Mouse (Mus musculus) embryonic facial prominence, embryonic 13.5 days (tissue): ENCODE results near the gene Lhfp. TPM values are rescaled to one million over a fixed set of nuclear protein-coding genes. Genes with fewer than 3 reads are reported as not detected.

ENCODE experiments used
- ATAC-seq: fragments of 200-750 bp; cut with Nextera tagmentation; 2 replicates; pipeline ENCODE4 v1.8.0; 2017; ENCODE audit warnings: low read depth; ENCODE audit not compliant: insufficient number of reproducible peaks, insufficient read depth, low FRiP score, low TSS enrichment
- H3K27ac ChIP-seq: fragments of 300-500 bp; sonication (generic); 2 replicates; pipeline ENCODE4 v1.5.1; 2015; ENCODE audit warnings: moderate library complexity, mild to moderate bottlenecking, inconsistent platforms
- H3K27me3 ChIP-seq: fragments of 300-500 bp; sonication (generic); 2 replicates; pipeline ENCODE4 v1.6.1; 2015; ENCODE audit warnings: mild to moderate bottlenecking, inconsistent platforms
- H3K36me3 ChIP-seq: fragments of 300-500 bp; sonication (generic); 2 replicates; pipeline ENCODE4 v1.6.1; 2015; ENCODE audit warnings: mild to moderate bottlenecking, inconsistent platforms
- H3K4me1 ChIP-seq: fragments of 300-500 bp; sonication (generic); 2 replicates; pipeline ENCODE4 v1.6.1; 2015; ENCODE audit warnings: inconsistent platforms
- H3K4me2 ChIP-seq: fragments of 300-500 bp; sonication (generic); 2 replicates; pipeline ENCODE4 v1.6.1; 2015; ENCODE audit warnings: moderate library complexity, mild to moderate bottlenecking, inconsistent platforms
- H3K4me3 ChIP-seq: fragments of 300-500 bp; sonication (generic); 2 replicates; pipeline ENCODE4 v1.5.1; 2015; ENCODE audit warnings: mild to moderate bottlenecking, inconsistent platforms
- H3K9ac ChIP-seq: fragments of 300-500 bp; sonication (generic); 2 replicates; pipeline ENCODE4 v1.6.1; 2015; ENCODE audit warnings: mild to moderate bottlenecking, inconsistent platforms
- H3K9me3 ChIP-seq: fragments of 300-500 bp; sonication (generic); 2 replicates; pipeline ENCODE4 v1.6.1; 2016; ENCODE audit warnings: inconsistent platforms
- WGBS: fragments of 180-500 bp; shearing (Covaris S2); methylation state at CpG from one replicate; pipeline ENCODE4 v1.1.7; 2015; ENCODE audit warnings: mixed read lengths; 5-methylcytosine and 5-hydroxymethylcytosine counted together
- polyA plus RNA-seq: library from polyadenylated mRNA; unstranded; fragments of >200 nt; fragmentation: Nextera tagmentation; extraction: Ambion mirVana; gene quantifications from 2 replicates; pipeline ENCODE4 v1.2.1, GENCODE M21; 2015

The Lhfp gene
- polyA plus RNA-seq, 1 experiment from 2014 or later, result 44.7 TPM

DNA sequence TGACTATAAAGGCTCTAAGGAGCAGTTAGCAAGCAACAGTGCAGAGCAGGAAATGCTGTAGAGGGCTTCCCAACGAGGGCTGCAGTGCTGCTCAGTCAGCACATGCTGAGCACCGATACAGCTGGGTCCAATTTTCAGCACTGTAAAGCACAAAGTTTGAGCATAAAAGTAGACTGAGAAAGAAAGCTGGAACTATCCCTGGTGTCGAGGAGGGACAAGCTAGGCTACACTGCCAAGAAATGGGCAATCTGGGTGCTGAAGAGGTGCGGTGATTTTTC lies 24.7 kb downstream of the Lhfp start:
- H3K9me3 ChIP-seq, result 0 out of 2 replicates have a peak, but pooled peaks cover 4% of the 10 kb centered on the region
- no peak for ATAC-seq
- H3K4me1 ChIP-seq, result peaks cover 20% of the 10 kb centered on the region
- no peak overlapping the region for H3K9ac ChIP-seq
- H3K36me3 ChIP-seq, result no peaks in the 10 kb centered on the region
- no peak overlapping the region for H3K4me3 ChIP-seq
- peak overlapping the region; percentile 55; the same call in 1 of the 2 replicates for H3K27ac ChIP-seq
- H3K27me3 ChIP-seq, result no peaks in the 10 kb centered on the region
- 0 out of 2 replicates have a peak overlapping the region, but pooled peaks have one; percentile 3 for H3K4me2 ChIP-seq
- WGBS, result 44% methylated on average over 4 of the region's 4 CpGs

DNA sequence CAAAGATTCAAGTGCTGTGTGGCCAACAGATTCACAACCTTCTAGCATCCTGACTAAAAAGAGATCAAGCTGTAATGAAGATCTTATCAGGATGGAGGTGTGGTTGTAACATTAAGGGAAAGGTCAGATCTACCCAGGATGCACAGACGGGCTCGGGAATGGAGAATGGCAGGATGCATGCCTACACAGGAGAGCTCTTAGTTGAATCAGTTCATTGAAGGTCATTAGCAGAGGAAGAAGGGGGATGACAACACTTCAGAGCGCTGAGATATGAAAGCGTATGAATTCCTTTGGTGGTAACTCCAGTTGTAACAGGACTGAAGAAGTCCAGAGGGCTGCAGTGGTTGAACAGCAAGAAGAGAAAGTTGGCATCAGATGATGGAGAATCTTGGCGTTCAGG lies 27.1 kb downstream of the Lhfp start:
- no peak overlapping the region for H3K4me2 ChIP-seq
- no peaks in the 10 kb centered on the region for H3K27me3 ChIP-seq
- 0 out of 2 replicates have a peak, but pooled peaks cover 4% of the 10 kb centered on the region for H3K9me3 ChIP-seq
- peaks cover 23% of the 10 kb centered on the region for H3K4me1 ChIP-seq
- ATAC-seq, result no peak
- no peak overlapping the region for H3K27ac ChIP-seq
- no peak overlapping the region for H3K4me3 ChIP-seq
- no peaks in the 10 kb centered on the region for H3K36me3 ChIP-seq
- no peak overlapping the region for H3K9ac ChIP-seq
- WGBS, result 88% methylated on average over 5 of the region's 5 CpGs

DNA sequence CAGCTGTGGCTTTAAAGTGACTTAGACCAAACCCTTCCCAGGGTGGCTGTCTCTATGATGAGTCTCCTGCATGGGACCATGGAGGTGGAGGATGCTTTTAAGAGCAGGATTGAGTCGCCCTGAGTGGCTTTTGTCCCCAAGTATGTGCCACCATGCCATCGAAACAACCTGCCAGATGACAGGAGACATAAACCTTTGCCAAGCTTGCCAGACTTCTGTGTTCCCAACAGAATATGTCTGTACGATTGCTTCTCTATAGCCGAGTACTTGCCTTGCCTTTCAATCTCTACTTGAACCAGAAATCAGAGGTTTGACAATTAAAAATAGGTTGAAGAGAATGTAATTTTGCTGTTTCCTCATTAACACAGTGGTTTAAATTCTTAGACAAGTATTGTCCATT lies 32.9 kb downstream of the Lhfp start:
- Histone ChIP-seq H3K36me3 (no peaks in the 10 kb centered on the region), H3K4me1 (peaks cover 4% of the 10 kb centered on the region; the same call in 1 of the 2 replicates), H3K9ac (no peak overlapping the region), H3K27me3 (no peaks in the 10 kb centered on the region), H3K4me3 (no peak overlapping the region), H3K9me3 (no peaks in the 10 kb centered on the region), H3K4me2 (no peak overlapping the region), H3K27ac (no peak overlapping the region)
- ATAC-seq, result no peak
- WGBS, result 93% methylated on average over 4 of the region's 4 CpGs

DNA sequence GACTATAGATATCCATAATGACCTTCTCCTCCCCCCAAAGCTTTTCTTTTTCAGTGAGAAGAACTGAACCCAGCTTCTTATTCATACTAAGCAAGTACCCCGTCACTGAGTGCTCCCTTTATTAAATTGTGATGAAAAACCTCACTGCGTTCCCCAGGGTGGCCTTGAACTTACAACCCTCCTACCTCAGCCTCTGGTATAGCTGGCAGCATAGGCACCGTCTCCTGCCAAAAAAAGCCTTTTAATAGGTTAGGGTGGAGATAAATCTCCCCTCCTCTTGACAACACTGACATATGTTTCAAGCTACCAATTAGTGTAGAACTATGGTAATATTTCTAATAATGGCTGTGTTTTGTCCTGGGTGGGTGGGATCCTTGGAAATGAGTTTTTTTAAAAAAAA lies 33.4 kb downstream of the Lhfp start:
- H3K36me3 ChIP-seq, result no peaks in the 10 kb centered on the region
- no peak overlapping the region for H3K27ac ChIP-seq
- H3K9me3 ChIP-seq, result no peaks in the 10 kb centered on the region
- H3K4me1 ChIP-seq, result peaks cover 4% of the 10 kb centered on the region; the same call in 1 of the 2 replicates
- no peak overlapping the region for H3K4me2 ChIP-seq
- no peak overlapping the region for H3K9ac ChIP-seq
- no peak overlapping the region for H3K4me3 ChIP-seq
- ATAC-seq, result no peak
- 87% methylated on average over 3 of the region's 3 CpGs for WGBS
- H3K27me3 ChIP-seq, result no peaks in the 10 kb centered on the region

DNA sequence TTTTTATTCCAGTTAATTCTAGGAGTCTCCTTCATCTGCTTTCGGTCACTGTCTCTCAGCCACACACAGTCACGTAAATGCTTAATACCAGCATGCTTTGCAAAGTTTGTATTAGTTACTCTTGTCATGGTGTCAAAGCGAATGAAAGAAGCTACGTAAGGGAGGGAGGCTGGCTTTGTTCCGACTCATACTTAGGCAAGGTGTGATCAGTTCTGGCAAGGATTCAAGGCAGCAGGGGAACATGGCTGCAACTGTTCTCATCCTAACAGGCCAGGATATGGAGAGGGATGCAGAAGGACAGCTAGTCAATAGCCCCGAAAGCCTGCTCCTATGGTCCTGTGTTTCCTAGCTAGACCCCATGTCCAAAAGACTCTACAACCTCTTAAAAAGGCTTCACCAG lies 39.0 kb downstream of the Lhfp start:
- no peak for ATAC-seq
- Histone ChIP-seq H3K9ac (no peak overlapping the region), H3K4me3 (no peak overlapping the region), H3K27ac (no peak overlapping the region), H3K9me3 (no peaks in the 10 kb centered on the region), H3K4me2 (no peak overlapping the region), H3K4me1 (no peaks in the 10 kb centered on the region), H3K36me3 (0 out of 2 replicates have a peak, but pooled peaks cover 2% of the 10 kb centered on the region), H3K27me3 (no peaks in the 10 kb centered on the region)
- WGBS, result 88% methylated on average over 6 of the region's 6 CpGs

DNA sequence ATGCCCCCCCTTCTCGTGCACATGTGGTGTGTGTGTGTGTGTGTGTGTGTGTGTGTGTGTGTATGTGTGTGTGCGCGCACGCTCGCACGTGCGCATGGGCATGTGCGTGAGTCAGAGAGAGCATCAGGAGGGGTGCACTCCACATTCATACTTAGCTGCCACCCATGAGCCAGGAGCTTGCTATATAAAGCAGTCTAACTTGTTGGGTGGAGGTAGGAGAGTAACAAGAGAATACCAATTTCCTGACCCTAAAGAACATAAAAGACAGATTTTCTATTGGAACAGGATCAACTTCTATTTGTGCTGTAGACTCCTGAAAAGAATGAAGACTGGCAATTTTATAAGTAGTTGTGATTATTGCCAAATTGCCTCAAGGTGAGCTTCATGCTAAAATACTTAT lies 39.4 kb downstream of the Lhfp start:
- Histone ChIP-seq H3K9ac (no peak overlapping the region), H3K27me3 (no peaks in the 10 kb centered on the region), H3K4me3 (no peak overlapping the region), H3K27ac (no peak overlapping the region), H3K4me2 (no peak overlapping the region), H3K36me3 (0 out of 2 replicates have a peak, but pooled peaks cover 3% of the 10 kb centered on the region), H3K4me1 (no peaks in the 10 kb centered on the region), H3K9me3 (no peaks in the 10 kb centered on the region)
- 78% methylated on average over 8 of the region's 8 CpGs for WGBS
- no peak for ATAC-seq

DNA sequence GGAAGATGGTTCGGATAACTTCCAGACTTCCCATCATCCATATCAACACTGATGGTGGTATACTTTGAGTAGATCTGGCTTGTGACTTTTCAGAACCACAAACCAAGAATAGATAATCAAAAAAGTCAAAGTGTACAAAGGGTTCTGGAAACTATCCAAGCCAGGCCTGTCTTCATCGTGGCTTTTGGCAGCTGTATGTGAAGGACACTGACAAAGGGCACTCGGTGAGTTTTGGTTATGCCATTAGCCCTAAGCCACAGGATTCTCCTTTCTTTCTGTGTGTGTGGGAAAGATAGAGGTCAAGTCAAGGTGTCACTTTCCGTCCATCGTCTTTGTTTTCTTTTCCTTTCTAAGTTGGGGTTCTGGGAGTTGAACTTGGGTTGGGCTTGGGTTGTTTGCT lies 42.4 kb downstream of the Lhfp start:
- no peaks in the 10 kb centered on the region for H3K27me3 ChIP-seq
- no peak for ATAC-seq
- WGBS, result 84% methylated on average over 5 of the region's 5 CpGs
- H3K4me2 ChIP-seq, result no peak overlapping the region
- no peak overlapping the region for H3K27ac ChIP-seq
- 0 out of 2 replicates have a peak, but pooled peaks cover 3% of the 10 kb centered on the region for H3K36me3 ChIP-seq
- H3K9me3 ChIP-seq, result no peaks in the 10 kb centered on the region
- H3K4me1 ChIP-seq, result peaks cover 12% of the 10 kb centered on the region
- H3K9ac ChIP-seq, result no peak overlapping the region
- no peak overlapping the region for H3K4me3 ChIP-seq

DNA sequence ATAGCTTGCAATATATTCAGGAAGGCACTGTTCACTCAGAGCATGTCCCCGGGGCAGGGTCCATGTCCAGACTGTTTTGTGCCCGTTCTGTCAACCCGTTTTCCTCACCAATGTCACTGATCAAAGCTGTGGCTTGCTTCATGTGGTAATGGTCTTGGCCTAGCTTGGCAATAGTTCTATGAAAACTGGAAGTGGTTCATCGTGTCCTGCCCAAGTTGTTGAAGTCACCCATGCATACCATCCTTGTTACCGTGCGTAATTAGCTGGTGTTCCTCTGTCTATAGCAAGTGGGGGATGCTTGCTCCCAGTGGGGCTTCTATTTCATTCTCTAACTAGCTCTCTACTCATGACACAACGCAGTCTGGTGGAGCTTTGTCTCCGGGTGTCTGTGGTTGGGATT lies 43.5 kb downstream of the Lhfp start:
- Histone ChIP-seq H3K4me1 (peaks cover 12% of the 10 kb centered on the region), H3K4me2 (no peak overlapping the region), H3K9ac (no peak overlapping the region), H3K27ac (no peak overlapping the region), H3K27me3 (no peaks in the 10 kb centered on the region), H3K4me3 (no peak overlapping the region), H3K9me3 (no peaks in the 10 kb centered on the region), H3K36me3 (0 out of 2 replicates have a peak, but pooled peaks cover 3% of the 10 kb centered on the region)
- WGBS, result 85% methylated on average over 8 of the region's 8 CpGs
- ATAC-seq, result no peak

DNA sequence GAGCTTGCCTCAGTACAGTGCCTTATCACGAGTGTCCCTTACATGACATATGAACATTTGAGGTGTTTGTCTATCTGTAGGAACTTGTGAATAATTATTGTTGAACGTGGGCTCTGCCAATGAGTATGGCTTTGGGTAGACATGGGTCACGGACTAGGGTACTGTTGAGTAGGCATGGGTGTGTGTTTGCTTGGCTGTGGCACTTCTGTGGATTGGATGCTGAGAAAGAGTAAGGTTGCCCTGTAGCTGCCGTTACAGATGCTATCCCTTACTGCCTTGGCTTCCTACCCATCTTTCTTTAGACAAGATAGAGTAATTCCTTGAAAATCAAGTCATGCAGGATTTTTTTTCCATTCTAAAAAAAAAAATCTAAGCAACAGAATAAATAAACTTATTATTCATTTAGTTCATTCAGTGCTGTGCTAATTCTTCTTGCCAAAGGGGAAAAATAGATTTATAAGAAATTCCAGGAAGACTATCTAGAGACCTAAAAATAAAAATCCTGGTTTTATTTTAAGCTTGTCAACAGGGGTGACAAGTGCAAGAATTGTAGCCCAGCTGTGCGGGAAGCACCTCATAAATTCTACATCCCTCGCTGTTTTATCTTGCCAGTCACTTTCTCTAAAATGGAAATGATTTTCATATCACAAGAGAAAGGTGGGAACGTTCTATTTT lies 45.3 kb downstream of the Lhfp start:
- no peak overlapping the region for H3K27ac ChIP-seq
- no peak overlapping the region for H3K9ac ChIP-seq
- H3K9me3 ChIP-seq, result no peaks in the 10 kb centered on the region
- no peaks in the 10 kb centered on the region for H3K27me3 ChIP-seq
- no peak for ATAC-seq
- WGBS, result 82% methylated on average over 7 of the region's 7 CpGs
- H3K36me3 ChIP-seq, result 0 out of 2 replicates have a peak, but pooled peaks cover 3% of the 10 kb centered on the region
- no peak overlapping the region for H3K4me2 ChIP-seq
- H3K4me3 ChIP-seq, result no peak overlapping the region
- peaks cover 12% of the 10 kb centered on the region for H3K4me1 ChIP-seq

DNA sequence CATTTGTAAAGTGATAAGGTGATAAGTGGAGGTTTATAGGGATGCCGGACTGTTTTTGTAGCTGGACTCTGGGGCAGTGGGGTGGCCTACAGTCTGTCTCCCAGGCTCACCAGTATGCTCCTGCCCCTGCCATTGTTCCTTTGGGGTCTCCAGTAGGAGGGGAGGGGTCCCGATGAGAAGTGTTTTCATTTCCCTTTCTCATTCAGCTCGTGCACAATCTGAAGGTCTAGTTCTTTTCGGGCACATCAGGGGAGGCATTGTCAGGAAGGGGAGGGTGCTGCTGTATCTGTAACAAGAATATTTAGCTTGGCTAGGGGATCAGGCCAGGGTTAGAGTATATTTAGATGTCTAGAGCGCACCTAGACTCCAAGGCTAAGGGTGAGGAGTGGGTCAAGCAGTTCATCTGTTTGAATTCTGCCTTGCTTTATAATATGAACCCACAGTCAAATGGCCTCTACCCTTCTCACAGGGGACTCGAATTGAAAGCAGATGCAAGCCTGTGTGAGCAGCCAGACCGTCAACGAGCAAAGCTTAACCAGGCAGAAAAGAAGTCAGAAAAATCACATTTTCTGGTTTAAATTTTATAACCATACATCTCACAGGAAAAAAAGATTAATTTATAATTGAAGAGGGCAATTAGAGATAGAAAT lies 46.0 kb downstream of the Lhfp start:
- 0 out of 2 replicates have a peak overlapping the region, but pooled peaks have one; percentile 11 for H3K4me2 ChIP-seq

DNA sequence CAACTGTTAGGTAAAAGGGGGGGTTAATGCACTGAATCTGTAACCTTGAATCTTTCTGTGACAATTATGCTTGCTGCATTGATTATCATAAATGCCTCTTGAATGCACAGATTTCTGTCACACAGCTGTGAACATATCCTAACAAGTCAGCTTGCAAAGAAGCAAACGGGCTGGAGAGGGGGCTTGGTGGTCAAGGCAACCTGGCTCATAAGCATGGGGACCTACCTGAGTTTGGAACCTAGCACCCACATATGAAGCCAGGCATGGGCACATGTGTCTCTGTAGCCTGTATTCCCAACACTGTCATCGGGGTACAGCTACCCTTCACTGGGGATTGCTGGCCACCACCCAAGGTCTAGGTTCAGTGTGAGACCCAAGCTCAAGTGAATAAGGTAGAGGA lies 48.6 kb downstream of the Lhfp start:
- WGBS, result 79% methylated on average over 2 of the region's 2 CpGs
- Histone ChIP-seq H3K36me3 (0 out of 2 replicates have a peak, but pooled peaks cover 3% of the 10 kb centered on the region), H3K27ac (no peak overlapping the region), H3K27me3 (no peaks in the 10 kb centered on the region), H3K9ac (no peak overlapping the region), H3K4me3 (no peak overlapping the region), H3K4me1 (peaks cover 12% of the 10 kb centered on the region), H3K4me2 (no peak overlapping the region), H3K9me3 (no peaks in the 10 kb centered on the region)
- ATAC-seq, result no peak

More for the DNA sequence above, 46.0 kb downstream of the Lhfp start:
- no peak overlapping the region for H3K4me3 ChIP-seq
- 34% methylated on average over 8 of the region's 8 CpGs for WGBS
- no peaks in the 10 kb centered on the region for H3K9me3 ChIP-seq
- no peak for ATAC-seq
- 0 out of 2 replicates have a peak, but pooled peaks cover 3% of the 10 kb centered on the region for H3K36me3 ChIP-seq
- H3K9ac ChIP-seq, result no peak overlapping the region
- peaks cover 12% of the 10 kb centered on the region for H3K4me1 ChIP-seq
- H3K27ac ChIP-seq, result no peak overlapping the region
- no peaks in the 10 kb centered on the region for H3K27me3 ChIP-seq

DNA sequence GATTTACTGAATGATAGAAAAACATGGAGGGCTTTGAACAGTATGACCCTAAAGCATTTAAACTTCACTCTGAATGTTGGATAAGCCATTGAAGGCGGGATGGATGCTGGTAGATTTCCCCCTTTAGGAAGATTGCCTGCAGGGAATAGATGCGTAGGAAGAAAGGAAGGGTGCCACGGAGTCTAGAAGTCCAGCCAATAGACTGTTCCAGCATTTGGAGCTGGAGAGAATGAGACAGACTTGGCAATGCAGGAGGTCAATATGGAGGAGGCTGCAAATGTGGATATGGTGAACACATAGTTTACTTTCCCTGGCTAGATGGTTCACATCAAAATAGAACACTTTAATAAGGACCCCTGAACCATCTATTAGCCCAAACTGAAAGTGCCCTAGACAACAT lies 58.9 kb downstream of the Lhfp start:
- WGBS, result 88% methylated on average over 3 of the region's 3 CpGs
- H3K36me3 ChIP-seq, result no peaks in the 10 kb centered on the region
- H3K4me2 ChIP-seq, result no peak overlapping the region
- H3K9ac ChIP-seq, result no peak overlapping the region
- ATAC-seq, result no peak
- H3K4me3 ChIP-seq, result no peak overlapping the region
- no peak overlapping the region for H3K27ac ChIP-seq
- H3K9me3 ChIP-seq, result no peaks in the 10 kb centered on the region
- peaks cover 27% of the 10 kb centered on the region for H3K4me1 ChIP-seq
- no peaks in the 10 kb centered on the region for H3K27me3 ChIP-seq
